Mouse (Mus musculus) lung, postnatal 36 days (tissue): ENCODE measurements at regions not wholly inside any gene's neighbourhood (a gene's known extent, or its start where the extent isn't known, plus 50 kb on each side); places are given as distances from the start of the nearest gene placed in this dataset.

Experiments
- DNase-seq: peaks from one replicate; pipeline ENCODE4 v3.0.0; 2022; ENCODE audit warnings: mixed read lengths

GRCm38 (mm10) chr10:116726031-116726430 is 144.7 kb upstream of the Cnot2 start:
- no peak for DNase-seq

GRCm38 (mm10) chr10:116721986-116722385 is 140.7 kb upstream of the Cnot2 start:
- no peak for DNase-seq

GRCm38 (mm10) chr10:116719616-116720015 is 138.3 kb upstream of the Cnot2 start:
- DNase-seq = no peak

DNA sequence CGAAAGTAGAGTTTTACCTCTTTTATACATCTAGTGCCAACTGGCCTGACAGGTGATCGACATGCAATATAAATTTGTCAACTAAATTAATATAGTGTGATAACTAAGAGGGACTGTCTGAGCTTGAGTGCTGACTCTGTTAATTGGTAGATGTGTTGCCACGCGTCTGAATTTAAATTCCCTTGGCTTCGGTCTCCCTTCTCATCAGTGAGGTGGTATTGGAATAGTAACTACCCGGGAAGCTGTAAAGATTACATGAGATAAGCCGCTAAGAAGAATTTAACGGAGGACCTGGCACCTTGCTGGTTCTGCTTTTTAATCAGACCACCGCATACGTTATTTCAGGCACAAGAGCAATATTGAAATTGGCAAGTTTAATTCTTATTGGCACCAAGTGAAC is 136.7 kb upstream of the Cnot2 start:
- DNase-seq = no peak

GRCm38 (mm10) chr10:116717017-116717643 is 135.8 kb upstream of the Cnot2 start:
- no peak for DNase-seq

DNA sequence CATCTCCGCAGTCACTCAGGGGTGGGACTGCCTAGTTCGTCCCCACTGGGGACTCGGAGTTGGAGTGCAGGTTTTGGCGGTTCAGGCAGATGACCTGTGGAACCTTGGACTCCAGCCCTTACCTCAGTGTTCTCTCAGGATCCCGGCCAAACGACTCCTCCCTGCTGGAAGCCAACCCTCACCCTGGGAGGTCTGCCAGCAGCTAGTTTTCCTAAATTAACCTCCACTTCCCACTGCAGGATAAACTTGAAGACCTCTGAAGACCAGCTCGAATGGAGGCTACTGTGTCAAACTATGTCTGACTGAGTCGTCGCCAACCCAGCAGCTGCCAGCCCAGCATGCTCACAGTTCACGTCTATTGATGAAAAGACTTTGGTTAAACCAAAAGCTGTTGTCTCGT is 132.1 kb upstream of the Cnot2 start:
- peak; percentile 38 for DNase-seq

GRCm38 (mm10) chr10:116707025-116707424 is 125.7 kb upstream of the Cnot2 start:
- no peak for DNase-seq

- peak; percentile 61 for DNase-seq
These were observed 120.0 kb upstream of the Cnot2 start for GRCm38 (mm10) chr10:116701281-116701680.

GRCm38 (mm10) chr10:116699711-116700110 is 118.4 kb upstream of the Cnot2 start:
- no peak for DNase-seq

DNA sequence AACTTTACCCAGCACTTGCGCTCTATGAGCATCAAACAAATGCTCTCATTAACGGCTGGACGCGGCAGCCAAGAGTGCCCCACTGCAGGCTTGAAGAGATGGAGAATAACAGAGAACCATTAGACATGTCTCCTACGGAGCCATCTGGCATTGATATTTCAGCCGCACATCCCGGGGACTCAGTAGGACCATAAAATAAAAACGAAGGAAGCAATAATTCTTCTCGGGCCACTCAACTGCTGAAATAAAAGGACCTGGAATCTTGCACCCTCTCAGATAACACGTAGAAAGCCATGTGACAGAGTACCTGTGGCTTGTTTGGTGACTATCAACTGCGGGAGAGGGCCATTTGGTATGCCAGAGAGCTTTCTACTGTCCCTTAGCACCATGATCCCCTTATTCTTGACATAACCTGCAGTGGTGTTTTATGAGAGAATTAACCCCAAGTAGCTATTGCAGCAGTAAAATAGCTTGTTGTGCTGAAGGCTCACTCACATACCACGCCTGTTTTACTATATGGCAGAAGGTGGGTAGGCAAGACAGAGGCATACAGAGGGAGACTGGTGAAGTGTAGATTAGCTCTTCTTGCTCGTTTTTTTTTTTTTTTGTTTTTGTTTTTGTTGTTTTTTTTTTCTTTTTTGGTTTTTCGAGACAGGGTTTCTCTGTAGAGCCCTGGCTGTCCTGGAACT is 116.5 kb upstream of the Cnot2 start:
- no peak for DNase-seq

GRCm38 (mm10) chr10:116693816-116694215 is 112.5 kb upstream of the Cnot2 start:
- DNase-seq = no peak

- DNase-seq = no peak
These were observed 105.4 kb upstream of the Cnot2 start for GRCm38 (mm10) chr10:116686741-116687140.

DNA sequence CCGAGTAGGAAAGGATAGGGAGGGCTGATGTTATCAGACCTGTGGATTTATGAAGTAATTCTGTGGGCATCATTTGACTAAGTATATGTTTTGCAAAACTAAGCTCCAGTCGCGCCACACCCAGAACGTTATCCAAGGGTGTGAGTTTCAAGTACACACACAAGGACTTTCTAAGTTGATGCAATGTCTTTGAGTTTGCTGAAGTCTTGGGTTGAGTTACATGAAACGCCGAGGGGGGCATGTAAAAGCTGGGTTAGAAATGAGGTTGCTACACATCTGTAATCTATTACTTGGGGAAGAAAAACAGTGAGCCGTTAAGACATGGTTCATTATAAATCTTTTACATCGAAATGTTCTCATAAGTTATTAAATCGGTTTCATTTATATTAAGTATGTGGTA is 102.1 kb upstream of the Cnot2 start:
- no peak for DNase-seq

DNA sequence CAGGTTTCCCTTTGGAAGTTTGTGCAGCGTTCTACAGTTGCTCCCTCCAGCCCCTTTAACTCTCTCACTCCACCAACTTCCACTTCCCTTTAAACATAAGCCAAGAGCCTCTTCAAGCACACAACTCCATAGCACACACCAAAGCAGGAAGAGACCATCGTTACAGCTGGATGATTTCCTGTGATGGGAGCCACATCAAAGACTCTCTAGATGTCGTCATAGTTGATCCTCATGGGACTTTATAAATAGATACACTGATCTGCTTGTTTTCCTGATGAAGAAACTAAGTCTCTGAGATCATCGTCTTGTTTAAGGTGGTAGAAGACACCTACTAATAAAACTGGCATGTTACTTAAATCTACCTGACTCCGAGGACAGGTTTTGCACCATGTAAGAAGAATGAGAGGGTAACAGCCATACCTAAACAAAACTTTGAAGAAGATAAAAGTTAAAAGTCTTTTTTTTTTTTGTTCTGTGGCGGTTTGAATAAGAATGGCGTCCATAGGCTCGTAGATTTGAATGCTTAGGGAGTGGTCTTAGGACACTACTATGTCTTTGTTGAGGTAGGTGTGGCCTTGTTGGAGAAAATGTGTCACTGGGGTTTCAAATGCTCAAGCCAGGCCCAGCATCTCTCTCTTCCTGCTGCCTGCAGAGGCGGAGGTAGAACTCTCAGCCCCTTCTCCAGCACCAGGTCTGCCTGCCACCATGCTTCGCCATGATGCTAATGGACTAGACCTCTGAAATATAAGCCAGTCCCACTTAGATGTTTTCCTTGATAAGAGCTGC is 97.8 kb upstream of the Cnot2 start:
- DNase-seq = no peak

GRCm38 (mm10) chr10:116677949-116678348 is 96.6 kb upstream of the Cnot2 start:
- DNase-seq = no peak

- no peak for DNase-seq
These were observed 93.9 kb upstream of the Cnot2 start for GRCm38 (mm10) chr10:116675171-116675570.

- DNase-seq = no peak
These were observed 93.0 kb upstream of the Cnot2 start for GRCm38 (mm10) chr10:116674348-116674747.

GRCm38 (mm10) chr10:116658162-116658962 is 77.1 kb upstream of the Cnot2 start:
- DNase-seq = no peak

DNA sequence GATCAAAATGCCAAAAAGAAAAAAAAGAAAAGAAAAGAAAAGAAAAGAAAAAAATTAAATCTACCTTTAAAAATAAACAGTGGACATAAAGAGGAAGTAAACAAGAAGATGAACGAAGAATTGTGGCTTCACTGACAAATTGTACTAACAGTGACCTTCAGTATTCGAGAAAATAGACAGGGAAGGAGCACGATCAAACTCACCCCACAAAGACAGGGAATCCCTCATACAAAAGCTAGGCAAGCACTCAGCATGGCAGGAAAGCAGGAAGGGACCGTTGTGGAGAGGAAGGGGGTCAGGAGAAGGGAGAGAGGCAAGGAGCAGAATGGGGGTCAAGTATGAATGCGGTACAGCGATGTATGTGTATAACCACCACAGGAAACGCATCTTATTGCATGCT is 74.6 kb upstream of the Cnot2 start:
- DNase-seq = no peak

DNA sequence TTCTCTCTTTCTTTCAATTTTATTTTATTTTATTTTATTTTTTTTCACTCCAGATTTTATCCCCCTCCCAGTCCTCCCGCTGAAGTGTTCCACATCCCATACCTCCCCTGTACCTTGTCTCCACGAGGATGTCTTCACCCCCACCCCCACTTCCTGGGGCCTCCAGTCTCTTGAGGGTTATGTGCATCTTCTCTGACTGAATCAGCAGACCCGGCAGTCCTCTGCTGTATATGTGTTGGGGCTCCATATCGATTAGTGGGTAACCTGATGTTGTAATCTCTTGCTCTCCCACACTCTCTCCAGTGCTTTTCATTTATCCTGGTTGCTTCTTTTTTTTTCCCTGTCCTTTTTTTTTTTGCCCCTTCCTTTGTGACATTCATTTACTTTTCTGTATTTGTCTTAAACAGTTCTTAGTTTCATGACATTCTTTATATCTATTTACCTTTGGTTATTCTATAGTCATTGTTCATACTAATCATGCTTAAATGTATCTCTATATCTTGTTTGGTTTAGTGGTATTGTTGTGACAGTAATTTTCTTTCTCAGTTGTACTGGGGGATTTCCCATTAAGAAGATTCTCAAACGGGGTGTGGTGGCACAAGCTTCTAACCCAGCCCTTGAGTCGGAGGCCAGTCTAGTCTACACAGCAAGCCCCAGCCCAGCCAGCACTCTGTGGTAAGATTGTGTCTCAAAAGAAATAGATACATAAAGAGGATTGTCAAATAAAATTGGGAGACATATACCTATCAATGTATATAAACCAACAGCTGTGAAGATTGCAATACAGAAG is 73.9 kb upstream of the Cnot2 start:
- no peak for DNase-seq

DNA sequence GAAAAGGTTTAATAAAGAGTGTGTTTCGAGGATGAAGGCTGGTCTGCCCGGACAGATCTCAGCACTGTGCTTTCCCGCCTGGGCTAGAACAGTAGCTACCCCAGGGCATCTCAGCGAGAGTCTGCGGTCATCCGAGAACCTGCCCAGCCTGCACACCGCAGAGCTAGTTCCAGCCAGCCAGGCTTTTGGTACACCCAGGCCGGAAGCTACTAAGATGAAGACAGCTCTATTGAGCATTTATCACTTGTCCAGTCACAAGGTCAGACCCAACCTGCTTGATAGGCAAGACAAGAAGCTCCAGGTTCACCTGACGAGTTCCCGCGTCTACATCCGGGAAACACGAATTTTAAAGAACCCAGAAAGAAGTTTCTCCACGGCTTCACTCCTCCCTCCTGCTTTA is 72.8 kb upstream of the Cnot2 start:
- no peak for DNase-seq

- DNase-seq = no peak
These were observed 72.2 kb upstream of the Cnot2 start for GRCm38 (mm10) chr10:116653511-116653945.
